Mouse (Mus musculus) adrenal gland, adult 18-20 months (tissue): ENCODE results near the gene March6. TPM values are rescaled to one million over a fixed set of nuclear protein-coding genes. Genes with fewer than 3 reads are reported as not detected.

Experiments
- DNase-seq, 2 experiments: peaks; one replicate each; pipeline ENCODE4 v3.0.0; 2021 to 2022; ENCODE audit warnings: low spot score in 2 of 2
- long read RNA-seq, 2 experiments: library from polyadenylated mRNA; stranded (forward); transcript quantifications; one replicate each; pipeline ENCODE4 v2.0.0; 2021
- total RNA-seq, 2 experiments: library from RNA; stranded (reverse); gene quantifications; 1 replicate in 1 of 2; 2 replicates in 1 of 2; pipeline ENCODE4 v1.2.3; 2021

The March6 gene
- total RNA-seq = 100 to 1,000 TPM in 1 of 2 experiments, 10 to 100 TPM in 1; 84.7 to 161 TPM
- long read RNA-seq, experiment 1, full-length matches to known transcripts = 10 of 16 reads
- long read RNA-seq, experiment 1, partial matches to known transcripts = 4 of 16 reads
- long read RNA-seq, experiment 1, other reads (novel, unspliced or antisense) = 2 of 16 reads
- long read RNA-seq, experiment 2, full-length matches to known transcripts = 40 of 80 reads
- long read RNA-seq, experiment 2, partial matches to known transcripts = 26 of 80 reads
- long read RNA-seq, experiment 2, other reads (novel, unspliced or antisense) = 14 of 80 reads

DNA sequence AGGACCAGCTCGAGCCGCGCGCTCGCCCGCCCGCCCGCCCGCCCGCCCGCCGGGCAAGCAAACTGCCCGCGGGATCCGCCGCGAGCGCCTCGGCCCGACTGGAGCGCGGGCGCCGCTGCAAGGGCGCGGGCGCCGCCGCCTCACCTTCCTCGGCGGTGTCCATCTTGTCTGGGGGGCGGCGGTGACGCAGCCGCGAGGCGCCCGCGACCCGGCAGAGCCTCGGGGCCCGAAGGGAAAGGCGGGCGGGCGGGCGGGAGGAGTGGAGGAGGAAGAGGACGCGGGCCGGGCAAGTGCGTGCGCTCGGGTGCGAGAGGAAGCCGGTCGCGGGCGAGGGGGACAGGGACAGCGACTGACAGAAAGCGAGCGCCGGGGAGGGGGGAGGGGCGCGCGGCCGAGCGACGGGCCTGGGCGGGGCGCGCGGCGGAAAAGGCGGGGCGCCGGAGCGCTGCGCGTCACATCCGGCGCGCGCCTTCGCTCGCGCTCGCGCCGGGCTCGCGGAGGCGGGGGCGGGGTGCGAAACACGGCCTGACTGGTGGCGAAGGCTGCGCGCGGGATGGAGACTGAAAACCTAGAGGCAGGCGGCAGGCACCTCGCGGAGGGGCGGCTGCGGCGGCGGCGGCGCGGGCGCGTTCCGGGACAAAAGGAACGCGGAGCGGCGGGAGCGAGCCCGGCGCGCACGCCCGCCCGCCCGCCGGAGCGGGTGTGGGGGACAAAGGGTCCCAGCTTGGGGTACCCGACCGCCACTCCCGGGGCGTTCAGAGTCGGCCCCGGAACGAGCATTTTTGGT lies at the start of gene March6:
Gene March6 (minus strand): TSS at position 395 of the 787 bp plus-strand sequence.
- peak; percentile 90 for DNase-seq

DNA sequence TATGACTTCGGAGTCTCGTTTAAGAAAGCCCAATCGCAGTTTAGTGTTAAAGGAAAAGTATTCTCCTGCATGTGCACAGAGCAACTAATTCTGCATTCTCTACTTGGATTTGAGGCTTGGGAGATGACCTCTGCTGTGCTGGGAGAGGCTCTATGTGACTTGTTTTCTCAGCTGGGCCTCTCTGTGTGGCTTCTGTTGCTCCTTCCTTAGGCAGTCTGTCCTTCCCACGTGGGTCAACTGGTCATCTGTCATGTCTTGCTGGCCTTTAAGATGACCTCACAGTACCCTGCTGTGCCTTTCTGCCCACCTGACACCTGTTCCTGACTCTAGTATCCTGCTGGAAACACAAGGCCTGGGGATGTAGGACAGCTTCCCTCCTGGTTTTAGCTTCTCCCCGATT lies 45.2 kb upstream of the March6 start:
- DNase-seq = no peak

DNA sequence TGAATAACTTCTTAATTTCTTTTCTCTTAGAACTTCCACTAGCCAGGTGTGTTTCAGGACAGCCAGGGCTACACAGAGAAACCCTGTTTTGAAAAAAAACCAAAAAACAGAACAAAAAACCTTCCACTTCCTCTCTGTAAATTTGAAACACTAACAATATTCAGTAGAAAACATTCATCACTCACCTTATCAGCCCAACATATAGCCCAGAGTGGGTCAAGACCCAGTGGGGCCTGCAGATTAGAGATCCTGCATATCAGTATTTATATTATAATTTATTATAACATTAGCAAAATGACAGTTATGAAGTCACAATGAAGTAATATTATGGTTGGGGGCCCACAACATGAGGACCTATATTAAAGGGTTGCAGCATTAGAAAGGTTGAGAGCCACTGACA lies 42.8 kb upstream of the March6 start:
- DNase-seq = no peak

DNA sequence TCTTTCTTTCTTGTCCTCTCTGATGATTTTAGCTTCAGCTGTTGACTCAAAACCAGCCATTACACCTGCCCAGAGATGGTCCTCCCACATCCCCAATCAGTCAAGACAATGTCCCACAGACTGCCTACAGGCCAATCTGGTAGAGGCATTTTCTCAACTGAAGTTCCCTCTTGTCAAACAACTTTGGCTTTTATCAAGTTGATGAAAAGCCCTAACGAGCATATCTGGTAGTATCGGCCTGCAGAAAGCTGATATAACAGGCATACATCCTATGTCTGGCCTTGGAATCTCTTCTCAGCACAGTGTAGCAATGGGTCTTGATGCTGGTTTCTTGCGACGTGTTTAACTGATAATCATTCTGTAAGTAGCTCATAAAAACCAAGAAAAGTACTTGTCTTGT lies 42.4 kb upstream of the March6 start:
- DNase-seq = no peak

DNA sequence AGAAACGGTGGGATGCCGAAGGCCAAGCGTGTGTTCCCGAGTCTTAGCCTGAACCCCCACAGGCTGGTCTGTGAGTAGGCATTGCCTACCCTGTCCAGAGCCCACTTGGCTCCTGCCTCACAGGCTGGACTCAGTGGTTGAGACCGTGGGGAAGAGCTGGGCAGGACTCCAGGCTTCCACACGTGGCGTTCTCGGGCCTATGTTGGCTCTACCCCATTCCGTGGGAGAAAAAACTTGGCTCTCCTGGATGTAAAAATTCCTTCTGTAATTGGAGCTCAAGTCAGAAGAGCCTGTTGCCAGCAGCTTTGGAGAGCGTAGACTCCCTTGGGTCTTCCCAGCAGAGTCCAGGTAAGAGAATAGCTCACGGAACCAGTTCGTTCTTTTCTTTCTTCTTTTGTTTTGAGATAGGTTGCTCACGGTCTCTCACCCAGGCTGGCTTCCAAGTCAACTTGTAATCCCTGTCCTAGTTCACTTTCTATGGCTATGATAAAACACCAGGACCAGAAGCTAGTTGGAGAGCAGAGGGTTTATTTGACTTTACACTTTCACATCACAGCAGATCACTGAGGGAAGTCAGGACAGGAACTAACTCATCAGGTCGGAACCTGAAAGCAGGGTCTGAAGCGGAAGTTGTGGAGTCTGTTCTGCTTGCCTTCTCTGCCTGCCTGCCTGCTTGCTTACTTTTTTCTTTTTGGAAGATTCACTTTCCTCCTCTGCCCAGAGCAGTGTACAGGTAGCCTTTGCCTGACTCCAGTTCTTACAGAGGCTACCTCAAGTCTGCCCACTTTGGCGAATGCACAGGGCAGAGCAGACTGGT lies 41.3 kb upstream of the March6 start:
- DNase-seq = no peak

DNA sequence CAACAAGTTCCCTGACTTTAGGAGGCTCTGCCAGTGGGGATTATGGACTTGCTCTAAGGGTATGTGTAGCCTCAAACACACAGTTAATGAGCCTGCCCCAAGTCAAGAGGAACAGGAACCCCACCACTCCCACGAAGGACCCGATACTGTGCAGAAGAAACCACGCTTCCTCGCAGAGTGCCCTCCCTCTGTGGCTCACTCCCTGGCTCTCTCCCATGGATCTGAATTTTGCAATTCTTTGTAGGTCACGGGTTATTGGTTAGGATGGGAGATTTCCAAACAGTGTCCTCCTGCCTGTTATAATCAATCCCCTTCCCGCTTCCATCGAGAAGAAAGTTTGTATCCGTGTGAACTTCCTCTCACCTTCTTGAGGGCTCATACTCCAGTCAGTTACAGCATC lies 40.1 kb upstream of the March6 start:
- no peak for DNase-seq

DNA sequence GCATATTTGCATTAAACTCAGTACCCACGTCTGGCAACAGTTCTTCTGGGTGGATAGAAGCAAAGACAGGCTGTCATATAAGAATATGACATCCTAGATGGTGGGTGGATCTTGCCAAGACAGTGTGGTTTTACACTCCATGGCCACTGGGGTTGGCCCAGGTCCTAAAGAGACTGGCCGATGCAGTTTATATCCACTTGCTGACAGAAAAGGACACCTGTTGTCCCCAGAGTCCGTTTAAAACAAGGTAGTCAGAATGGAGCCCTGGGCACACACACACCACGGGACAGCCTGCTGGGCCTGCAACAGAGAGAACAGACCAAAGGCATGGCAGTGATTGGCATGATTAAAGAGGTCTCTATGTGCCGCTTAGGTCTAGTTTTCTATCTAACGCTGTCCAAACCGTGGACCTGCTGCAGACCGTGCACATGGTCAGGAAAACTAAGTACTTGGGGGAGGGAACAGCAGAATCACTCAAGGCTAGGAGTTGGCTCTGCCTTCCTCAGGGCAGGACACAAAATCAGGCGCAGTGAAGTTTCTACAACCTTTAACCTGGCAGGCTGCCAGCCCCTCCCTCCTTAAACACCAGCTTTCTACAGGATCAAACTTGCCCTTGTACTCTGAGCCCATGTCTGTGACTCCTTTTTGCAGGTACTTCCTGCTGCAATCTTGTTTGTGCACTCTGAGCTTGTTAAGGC lies 38.6 kb upstream of the March6 start:
- peak in 1 of 2 experiments; percentile 55 for DNase-seq

DNA sequence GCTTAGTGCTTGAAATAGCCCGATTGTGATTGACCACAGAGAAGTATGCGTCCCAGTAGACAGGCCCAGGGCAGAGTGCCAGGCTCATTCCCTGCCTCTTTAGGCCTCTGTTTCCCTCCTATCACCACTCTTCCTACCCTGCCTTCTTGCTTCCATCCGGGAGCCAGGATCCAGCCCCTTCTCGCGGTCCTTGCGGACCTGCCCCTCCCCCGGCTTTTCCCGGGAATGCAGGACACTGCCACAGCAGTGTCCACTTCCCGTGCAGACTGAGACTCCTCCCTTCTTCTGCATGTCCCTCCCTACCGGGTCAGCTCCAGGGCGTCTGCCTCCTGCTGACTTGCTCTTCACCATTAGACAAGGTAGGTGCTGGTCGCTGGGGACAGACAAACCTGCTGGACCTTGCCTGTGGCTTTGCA lies 37.7 kb upstream of the March6 start:
- peak; percentile 57 to 64 for DNase-seq

DNA sequence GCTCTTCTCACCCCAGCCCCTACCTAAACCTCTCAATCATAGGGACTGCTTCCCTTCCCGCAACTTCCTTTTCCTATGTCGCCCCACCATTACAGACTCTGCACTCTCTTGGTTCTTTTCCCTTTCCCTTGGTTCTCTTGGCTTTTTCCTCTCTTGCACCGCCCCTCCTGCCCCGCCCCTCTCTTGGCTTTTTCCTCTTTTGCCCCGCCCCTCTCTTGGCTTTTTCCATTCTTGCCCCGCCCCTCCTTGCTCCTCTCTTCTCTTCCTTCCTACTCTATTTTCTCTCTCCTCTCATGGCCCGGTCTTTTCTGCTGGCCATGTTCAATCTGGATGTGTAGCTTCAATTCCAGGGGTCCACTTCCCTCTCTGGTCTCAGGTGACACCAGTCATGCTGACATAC lies 36.6 kb upstream of the March6 start:
- no peak for DNase-seq

DNA sequence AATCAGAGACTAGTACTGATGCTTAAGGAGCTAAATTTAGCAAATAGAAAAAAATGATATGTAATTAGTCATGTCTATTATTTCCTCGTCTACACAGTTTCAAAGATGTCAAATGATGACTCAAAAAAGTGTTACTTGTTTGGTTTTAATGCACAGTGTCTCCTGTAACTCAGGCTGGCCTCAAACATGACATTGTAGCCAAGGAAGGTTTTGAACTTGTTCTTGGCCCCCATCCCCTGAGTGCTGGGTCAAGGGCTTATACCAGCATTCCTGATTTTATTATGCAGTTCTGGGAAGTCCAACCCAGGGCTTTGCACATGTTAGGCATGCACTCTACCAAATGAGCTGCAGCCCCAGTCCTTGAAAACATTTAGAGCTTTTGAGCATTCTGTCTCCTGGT lies 34.9 kb upstream of the March6 start:
- no peak for DNase-seq

DNA sequence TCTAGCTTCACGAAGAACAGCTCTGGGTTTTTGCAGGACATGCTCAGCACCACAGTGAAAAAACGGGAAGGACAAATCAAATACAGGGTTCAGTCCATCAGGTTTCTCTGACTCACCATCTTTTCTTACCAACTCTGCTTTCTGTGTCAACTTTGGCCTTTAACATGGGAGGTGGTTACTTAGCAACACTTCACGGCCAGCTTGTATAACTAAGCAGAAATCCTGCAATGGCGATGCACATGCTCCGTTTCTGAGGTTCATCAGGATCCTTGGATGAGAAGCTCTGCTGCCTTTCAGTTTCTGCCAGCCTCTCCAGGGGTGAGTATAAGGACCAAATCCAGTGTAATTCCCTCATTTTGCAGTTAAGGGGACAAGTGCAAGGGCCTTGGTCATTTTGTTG lies 34.3 kb upstream of the March6 start, which contains the start of gene Cmbl:
Gene Cmbl (plus strand): TSS at position 206 of the 400 bp plus-strand sequence.
- no peak for DNase-seq

DNA sequence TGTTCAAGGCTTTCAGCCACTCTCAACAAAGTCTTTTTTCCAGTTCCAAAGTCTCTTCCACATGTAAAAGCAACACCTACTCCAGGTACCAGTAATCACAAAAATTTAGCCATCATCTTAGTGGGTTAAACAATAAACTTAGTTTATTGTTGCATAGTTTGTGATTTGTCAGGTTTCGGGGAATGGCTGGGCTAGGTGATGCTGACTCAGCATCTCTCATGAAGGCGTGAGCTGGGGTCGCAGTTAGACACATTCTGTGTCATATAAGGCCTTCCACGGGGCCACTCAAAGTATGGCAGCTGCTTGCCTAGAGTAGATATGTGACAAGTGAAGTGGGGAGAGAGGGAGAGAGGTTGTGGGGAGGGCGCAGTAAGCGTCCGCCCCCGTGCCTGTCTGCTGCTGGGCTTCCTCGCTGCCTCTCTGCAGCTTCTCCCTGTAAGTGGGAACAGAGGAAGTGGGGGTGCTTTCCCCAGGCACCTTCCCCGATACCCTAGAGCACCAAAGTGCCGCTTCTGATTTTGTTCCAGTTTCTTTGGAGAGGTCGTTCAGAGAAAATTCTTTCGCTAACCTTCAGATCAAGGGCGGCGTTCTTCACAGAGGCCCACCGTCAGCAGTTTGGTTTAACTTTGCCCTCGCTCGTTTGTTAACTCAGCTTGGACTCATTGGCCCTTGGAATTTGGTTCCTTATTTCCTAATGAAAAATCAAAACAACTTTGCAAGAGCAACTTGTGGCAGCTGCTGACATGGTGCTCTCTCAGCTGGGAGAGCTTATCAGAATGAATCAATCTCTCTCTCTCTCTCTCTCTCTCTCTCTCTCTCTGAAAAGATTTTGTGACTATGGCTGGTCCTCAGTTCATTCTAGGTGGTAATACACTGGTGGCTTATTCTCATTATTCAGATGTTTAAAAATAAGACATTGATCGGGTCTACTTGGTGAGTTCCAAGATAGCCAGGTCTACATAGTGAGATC lies 33.0 kb upstream of the March6 start:
- no peak for DNase-seq

DNA sequence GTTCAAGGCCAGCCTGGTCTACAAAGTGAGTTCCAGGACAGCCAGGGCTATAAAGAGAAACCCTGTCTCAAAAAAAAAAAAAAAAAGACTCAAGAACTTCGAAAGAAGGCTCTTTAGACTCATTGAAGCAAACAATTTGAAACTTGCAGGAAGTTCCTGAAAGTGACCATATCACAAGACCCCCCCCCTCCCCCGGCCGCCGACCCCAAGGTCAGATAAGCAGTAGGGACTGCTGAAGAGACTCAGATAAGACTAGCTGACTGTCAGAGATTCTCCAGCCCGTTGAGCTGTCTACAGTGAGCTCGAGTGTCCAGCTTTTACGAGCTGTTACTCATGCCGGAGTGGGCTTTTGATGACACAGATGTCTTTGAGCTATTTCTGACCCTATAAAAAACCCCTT lies 32.0 kb upstream of the March6 start:
- no peak for DNase-seq

DNA sequence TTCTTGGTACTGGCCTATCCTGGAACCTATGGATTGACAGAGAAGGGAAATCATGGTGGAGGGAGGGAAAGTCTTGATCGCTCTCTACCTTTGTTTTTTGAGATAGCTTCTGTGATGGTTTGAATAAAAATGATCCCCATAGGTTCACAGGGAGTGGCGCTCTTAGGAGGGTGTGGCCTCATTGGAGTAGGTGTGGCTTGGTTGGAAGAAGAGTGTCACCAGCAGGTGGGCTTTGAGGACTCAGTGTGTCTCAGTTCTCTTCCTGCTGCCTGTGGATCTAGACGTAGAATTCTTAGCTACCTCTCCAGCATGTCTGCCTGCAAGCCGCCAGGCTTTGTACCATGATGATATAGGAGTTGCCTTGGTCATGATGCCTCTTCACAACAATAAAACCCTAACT lies 31.1 kb upstream of the March6 start:
- DNase-seq = no peak

DNA sequence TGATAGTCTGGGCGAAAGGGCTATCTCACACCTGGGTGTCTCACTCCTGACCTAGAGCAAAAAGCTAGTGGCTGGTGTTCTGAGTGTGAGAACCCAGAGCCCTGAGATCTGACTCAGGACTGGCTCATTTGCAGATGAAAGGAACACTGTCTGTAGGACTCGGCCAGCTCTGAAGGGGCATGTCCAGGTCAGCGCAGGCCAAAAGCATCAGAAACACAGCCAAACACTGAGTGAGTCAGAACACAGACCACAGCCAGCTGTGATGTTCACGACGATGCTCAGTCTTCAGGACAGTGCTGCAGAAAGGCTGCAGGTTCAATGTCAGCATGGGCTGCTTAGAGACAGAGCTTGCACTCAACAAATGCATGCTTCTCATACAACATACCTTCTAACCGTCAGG lies 30.5 kb upstream of the March6 start:
- no peak for DNase-seq

DNA sequence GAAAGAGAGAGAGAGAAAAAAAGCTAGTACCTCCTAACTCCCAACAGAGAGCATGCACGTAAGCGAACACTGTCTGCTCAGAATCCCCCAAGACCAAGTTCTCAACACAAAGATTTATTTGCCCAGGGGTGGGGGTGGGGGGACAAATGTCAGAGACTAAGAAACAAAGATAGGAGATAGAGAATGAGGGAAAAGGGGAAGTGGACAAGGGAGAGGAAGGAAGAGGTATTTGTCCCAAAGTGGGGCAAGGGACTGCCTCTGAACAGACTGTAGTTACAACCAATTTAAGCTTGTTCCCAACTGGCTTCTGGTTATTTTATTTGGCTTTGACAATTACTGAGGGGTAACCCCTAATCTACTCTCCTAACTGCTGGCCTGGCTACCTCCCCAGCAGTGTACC lies 24.0 kb upstream of the March6 start:
- DNase-seq = no peak

DNA sequence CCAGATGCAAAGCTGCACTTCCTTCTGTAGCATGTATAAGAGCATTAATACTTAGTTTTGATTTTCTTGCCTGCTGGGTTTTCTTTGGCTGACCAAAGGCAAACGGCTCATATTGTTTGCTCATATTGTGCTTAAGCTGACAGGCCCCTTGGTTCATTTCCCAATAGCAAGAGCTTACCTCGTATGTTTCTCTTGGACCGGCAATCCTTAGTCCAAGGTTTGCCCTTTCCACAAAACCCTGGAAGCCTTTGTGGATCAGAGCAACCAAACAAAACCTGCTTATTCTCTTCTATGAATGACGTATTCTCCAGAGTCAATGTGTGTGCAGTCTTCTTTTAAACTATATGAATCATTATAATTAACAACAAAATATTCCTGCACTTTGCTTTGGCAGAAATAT lies 19.5 kb upstream of the March6 start:
- DNase-seq = no peak

DNA sequence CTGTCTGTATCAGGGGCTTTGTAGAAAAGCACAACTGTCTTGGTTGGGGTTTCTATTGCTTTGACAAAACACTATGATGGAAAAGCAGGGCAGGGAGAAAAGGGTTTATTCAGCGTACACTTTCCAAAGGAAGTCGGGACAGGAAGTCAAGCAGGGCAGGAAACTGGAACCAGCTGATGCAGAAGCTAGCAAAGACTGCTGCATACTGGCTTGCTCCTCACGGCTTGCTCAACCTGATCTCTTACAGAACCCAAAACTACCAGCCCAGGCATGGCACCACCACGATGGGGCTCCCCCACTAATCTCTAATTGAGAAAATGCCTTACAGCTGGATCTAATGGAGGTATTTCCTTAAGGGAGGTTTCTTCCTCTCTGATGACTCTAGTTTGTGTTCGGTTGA lies 16.6 kb upstream of the March6 start:
- DNase-seq = no peak

DNA sequence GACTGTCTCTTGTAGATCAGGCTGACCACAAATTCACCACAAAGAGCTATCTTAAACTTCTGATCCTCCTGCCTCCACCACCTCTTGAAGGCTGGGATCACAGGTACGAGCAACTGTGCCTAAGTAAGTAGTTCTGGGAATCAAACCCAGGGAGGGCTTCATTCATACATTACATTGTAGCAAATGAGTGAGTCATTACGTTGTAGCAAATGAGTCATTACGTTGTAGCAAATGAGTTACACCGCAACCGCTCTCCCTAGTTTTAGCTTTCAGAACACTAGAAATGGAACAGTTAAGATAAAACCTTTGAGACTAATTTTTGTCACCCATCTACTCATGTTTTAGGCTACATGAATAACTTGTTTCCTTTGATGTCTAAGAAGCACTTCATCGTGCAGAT lies 15.4 kb upstream of the March6 start:
- DNase-seq = no peak

DNA sequence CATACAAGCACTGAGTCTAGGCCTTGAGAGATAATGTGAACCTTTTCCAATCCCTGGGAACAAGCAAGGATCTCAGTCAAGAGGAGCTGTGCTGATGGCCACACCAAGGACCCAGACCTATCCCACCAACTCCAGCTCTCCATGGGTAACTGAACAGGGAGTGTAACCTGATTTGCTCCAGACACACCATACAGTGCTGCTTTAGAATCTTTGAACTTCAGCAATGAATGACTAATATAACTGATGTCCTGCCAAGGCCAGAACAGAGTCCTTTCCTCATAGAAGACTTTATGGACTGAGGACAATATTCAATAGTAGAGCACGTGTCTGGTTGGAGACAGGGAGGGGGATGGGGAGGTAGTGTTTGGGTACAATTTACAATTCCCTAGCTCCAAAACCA lies 14.2 kb upstream of the March6 start:
- no peak for DNase-seq
